Mouse (Mus musculus) forebrain, embryonic 10.5 days (tissue): ENCODE results near the gene Nipal3. TPM values are rescaled to one million over a fixed set of nuclear protein-coding genes. Genes with fewer than 3 reads are reported as not detected.

Experiments
- DNase-seq: peaks from one replicate; pipeline ENCODE4 v3.0.0-alpha.2; 2017; ENCODE audit warnings: low spot score; ENCODE audit errors: extremely low spot score
- H3K27ac ChIP-seq: fragments of 300-500 bp; sonication (generic); 2 replicates; pipeline ENCODE4 v1.5.1; 2016; ENCODE audit warnings: mild to moderate bottlenecking
- H3K27me3 ChIP-seq: fragments of 300-500 bp; sonication (generic); 2 replicates; pipeline ENCODE4 v1.6.1; 2016; ENCODE audit warnings: mild to moderate bottlenecking; ENCODE audit not compliant: poor library complexity, severe bottlenecking
- H3K36me3 ChIP-seq: fragments of 300-500 bp; sonication (generic); replicated peaks from 2 replicates; pipeline ENCODE4 v1.6.1; 2016; ENCODE audit warnings: mild to moderate bottlenecking, moderate library complexity
- H3K4me1 ChIP-seq: fragments of 300-500 bp; sonication (generic); 2 replicates; pipeline ENCODE4 v1.6.1; 2016
- H3K4me3 ChIP-seq: fragments of 300-500 bp; sonication (generic); 2 replicates; pipeline ENCODE4 v1.5.1; 2016; ENCODE audit warnings: mild to moderate bottlenecking, moderate library complexity
- H3K9me3 ChIP-seq: fragments of 300-500 bp; sonication (generic); 2 replicates; pipeline ENCODE4 v1.6.1; 2016; ENCODE audit warnings: mild to moderate bottlenecking, moderate library complexity
- WGBS: fragments of 180-500 bp; shearing (Covaris S2); methylation state at CpG from one replicate; pipeline ENCODE4 v1.1.7; 2016; 5-methylcytosine and 5-hydroxymethylcytosine counted together
- polyA plus RNA-seq: library from polyadenylated mRNA; unstranded; fragments of >200 nt; fragmentation: Nextera tagmentation; extraction: Ambion mirVana; gene quantifications from 2 replicates; pipeline ENCODE4 v1.2.1, GENCODE M21; 2016

The Nipal3 gene
- polyA plus RNA-seq, 1 experiment from 2014 or later, result 2.9 TPM

DNA sequence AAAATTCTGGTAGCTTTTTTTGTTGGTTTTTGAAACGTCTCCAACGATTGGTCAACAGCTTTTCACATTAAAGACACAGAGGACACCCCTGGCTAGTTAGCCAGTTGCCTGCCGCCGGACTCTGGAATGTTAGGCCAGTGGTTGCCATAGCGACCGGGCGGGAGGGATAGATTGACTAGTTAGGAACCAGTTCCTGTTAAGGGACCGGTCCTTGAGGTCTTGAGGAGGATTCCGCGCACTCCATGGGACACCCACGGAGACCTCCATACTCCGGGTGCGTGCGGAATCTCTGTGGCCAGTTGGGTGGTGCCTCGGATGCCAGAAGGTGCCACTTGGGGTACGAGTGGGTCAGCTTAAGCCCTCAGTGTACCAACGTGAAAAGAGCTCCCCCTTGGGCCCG, 972 bp upstream of the Nipal3 start:
- 10% methylated on average over 18 of the region's 18 CpGs for WGBS

DNA sequence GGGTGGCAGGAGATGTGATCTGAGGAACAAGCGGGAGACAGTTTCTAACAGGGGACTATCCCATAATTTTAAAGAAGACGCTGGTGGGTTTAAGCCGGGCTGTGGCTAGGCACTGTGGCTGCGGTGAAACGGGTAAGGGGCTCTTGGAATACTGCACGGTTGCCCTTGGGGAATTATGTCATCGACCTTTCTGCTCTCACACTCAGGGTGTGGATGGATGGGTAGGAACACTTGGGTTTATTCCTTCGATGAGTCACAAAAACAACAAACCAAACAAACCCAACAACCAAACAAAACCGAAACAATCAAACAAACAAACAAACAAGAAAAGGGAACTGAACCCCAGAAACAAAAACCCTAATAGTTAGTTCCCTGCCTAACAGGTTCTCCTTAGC, 556 bp upstream of the Nipal3 start:
- no peak overlapping the region; the same call in 1 of the 2 replicates for H3K27ac ChIP-seq
- 14% methylated on average over 9 of the region's 9 CpGs for WGBS
- peaks cover 5% of the 10 kb centered on the region; the same call in 1 of the 2 replicates for H3K27me3 ChIP-seq

More for the DNA sequence above, 972 bp upstream of the Nipal3 start:
- H3K4me1 ChIP-seq, result peaks cover 28% of the 10 kb centered on the region
- peaks cover 5% of the 10 kb centered on the region; the same call in 1 of the 2 replicates for H3K27me3 ChIP-seq
- no peaks in the 10 kb centered on the region for H3K36me3 ChIP-seq
- peaks cover 5% of the 10 kb centered on the region for H3K9me3 ChIP-seq
- H3K27ac ChIP-seq, result no peak overlapping the region
- peak overlapping the region; percentile 79 for H3K4me3 ChIP-seq
- DNase-seq, result peak; percentile 83

DNA sequence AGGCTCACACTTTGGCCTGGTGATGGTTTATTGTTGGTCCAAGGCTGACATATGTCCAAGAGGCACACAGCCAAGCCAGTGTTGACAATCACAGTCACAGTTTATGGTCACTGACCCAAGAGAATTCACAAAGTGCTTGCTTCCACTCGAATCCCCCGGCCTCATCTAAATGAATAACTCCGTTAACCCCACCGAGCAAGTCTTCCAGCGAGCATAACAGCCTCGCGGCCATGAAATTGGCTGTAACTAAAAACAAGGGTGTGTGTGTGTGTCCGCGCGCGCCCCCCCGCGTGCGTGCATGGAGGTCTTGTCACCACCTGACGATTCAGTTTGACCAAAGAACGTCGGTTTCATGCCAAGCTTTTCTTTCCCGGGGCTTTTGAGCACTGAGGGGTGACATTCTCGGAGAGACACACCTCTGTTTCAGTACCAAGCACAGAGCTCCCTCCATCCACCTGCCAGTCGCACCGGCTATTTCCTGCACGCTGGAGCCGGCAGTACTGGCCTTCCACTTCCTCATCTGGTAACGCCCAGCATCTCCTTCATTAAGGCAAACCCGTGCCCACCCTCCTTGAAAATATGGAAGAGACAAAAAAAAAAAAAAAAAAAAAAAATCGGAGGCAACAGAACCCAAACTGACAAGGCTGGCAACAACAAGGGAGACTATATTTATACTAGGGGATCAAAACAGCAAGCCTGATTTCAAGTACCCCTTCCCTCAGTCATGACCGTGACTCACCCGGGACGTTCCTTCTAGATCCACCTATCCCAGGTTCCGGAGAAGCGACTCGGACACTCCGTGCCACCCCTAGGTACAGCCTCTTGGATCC, 932 bp downstream of the Nipal3 start:
- WGBS, result 2% methylated on average over 33 of the region's 33 CpGs

More for the DNA sequence above, 556 bp upstream of the Nipal3 start:
- Histone ChIP-seq H3K36me3 (no peaks in the 10 kb centered on the region), H3K9me3 (peaks cover under 1% of the 10 kb centered on the region; the same call in 1 of the 2 replicates), H3K4me1 (peaks cover 29% of the 10 kb centered on the region), H3K4me3 (peak overlapping the region; percentile 79)
- DNase-seq, result no peak

DNA sequence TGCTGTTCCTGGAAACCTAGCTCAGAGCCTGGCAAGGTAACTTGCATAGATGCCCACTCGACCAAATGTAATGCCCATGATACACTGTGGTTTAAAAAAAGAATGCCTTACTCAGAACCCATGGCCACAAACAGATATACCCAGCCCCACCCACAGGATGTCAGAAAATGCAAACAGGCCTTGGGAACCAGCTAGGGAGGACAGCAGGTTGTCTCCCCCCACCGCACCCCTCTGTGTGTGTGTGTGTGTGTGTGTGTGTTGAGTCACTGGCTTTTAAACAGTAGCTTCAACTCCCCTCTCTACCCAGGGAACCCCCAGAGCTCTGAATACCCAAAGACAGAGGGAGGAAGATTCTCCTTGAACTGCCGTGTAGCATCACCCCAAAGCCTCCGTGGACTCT, 1.6 kb downstream of the Nipal3 start:
- Histone ChIP-seq H3K4me3 (peak overlapping the region; percentile 79; the same call in 1 of the 2 replicates), H3K36me3 (no peaks in the 10 kb centered on the region; the same call in 1 of the 2 replicates), H3K4me1 (peaks cover 29% of the 10 kb centered on the region), H3K9me3 (no peaks in the 10 kb centered on the region), H3K27ac (no peak overlapping the region), H3K27me3 (peaks cover 5% of the 10 kb centered on the region; the same call in 1 of the 2 replicates)
- 54% methylated on average over 4 of the region's 4 CpGs for WGBS
- DNase-seq, result no peak

More for the DNA sequence above, 932 bp downstream of the Nipal3 start:
- no peak overlapping the region for H3K27ac ChIP-seq
- peaks cover 29% of the 10 kb centered on the region for H3K4me1 ChIP-seq
- peak; percentile 33 for DNase-seq
- H3K27me3 ChIP-seq, result peaks cover 5% of the 10 kb centered on the region; the same call in 1 of the 2 replicates
- peak overlapping the region; percentile 79 for H3K4me3 ChIP-seq
- no peaks in the 10 kb centered on the region; the same call in 1 of the 2 replicates for H3K36me3 ChIP-seq
- H3K9me3 ChIP-seq, result no peaks in the 10 kb centered on the region

DNA sequence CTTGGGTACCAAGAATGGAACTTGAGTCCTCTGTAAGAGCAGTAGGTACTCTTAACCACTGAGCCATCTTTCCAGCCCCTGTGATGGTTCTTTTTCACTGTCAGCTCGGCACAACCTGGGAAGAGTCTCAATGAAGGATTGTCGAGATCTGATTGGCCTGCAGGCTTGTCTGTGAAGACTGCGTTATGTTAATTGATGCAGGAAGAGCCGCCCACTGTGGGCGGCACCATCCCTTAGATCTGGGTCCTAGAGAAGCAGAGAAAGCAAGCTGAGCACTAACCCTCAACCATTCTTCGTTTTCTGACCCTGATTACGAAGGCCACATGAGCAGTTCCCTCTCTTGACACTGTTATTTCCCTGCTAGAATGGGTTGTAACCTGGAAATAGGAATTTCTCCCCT, 5.6 kb downstream of the Nipal3 start:
- no peak overlapping the region for H3K27ac ChIP-seq
- no peaks in the 10 kb centered on the region for H3K27me3 ChIP-seq
- no peaks in the 10 kb centered on the region; the same call in 1 of the 2 replicates for H3K36me3 ChIP-seq
- no peaks in the 10 kb centered on the region for H3K9me3 ChIP-seq
- DNase-seq, result no peak
- H3K4me1 ChIP-seq, result peaks cover 13% of the 10 kb centered on the region
- 89% methylated on average over 7 of the region's 7 CpGs for WGBS
- no peak overlapping the region for H3K4me3 ChIP-seq

GRCm38 (mm10) chr4:135486352-135486751, 8.5 kb downstream of the Nipal3 start:
- no peak overlapping the region for H3K27ac ChIP-seq
- H3K36me3 ChIP-seq, result no peaks in the 10 kb centered on the region; the same call in 1 of the 2 replicates
- H3K4me1 ChIP-seq, result peaks cover 3% of the 10 kb centered on the region; the same call in 1 of the 2 replicates
- no peak for DNase-seq
- H3K9me3 ChIP-seq, result no peaks in the 10 kb centered on the region
- 91% methylated on average over 11 of the region's 11 CpGs for WGBS
- no peaks in the 10 kb centered on the region for H3K27me3 ChIP-seq
- H3K4me3 ChIP-seq, result no peak overlapping the region

- H3K4me3 ChIP-seq, result no peak overlapping the region
- H3K36me3 ChIP-seq, result no peaks in the 10 kb centered on the region; the same call in 1 of the 2 replicates
- H3K27me3 ChIP-seq, result no peaks in the 10 kb centered on the region
- no peak for DNase-seq
- no peaks in the 10 kb centered on the region for H3K9me3 ChIP-seq
- 88% methylated on average over 10 of the region's 10 CpGs for WGBS
- H3K27ac ChIP-seq, result no peak overlapping the region
- H3K4me1 ChIP-seq, result no peaks in the 10 kb centered on the region; the same call in 1 of the 2 replicates
Measured at GRCm38 (mm10) chr4:135485086-135485485, 9.8 kb downstream of the Nipal3 start.

GRCm38 (mm10) chr4:135480370-135480769, 14.5 kb downstream of the Nipal3 start:
- WGBS, result 84% methylated on average over 9 of the region's 9 CpGs
- Histone ChIP-seq H3K36me3 (no peaks in the 10 kb centered on the region), H3K9me3 (no peaks in the 10 kb centered on the region), H3K4me3 (no peak overlapping the region), H3K27ac (no peak overlapping the region), H3K4me1 (no peaks in the 10 kb centered on the region; the same call in 1 of the 2 replicates), H3K27me3 (no peaks in the 10 kb centered on the region)
- DNase-seq, result no peak

DNA sequence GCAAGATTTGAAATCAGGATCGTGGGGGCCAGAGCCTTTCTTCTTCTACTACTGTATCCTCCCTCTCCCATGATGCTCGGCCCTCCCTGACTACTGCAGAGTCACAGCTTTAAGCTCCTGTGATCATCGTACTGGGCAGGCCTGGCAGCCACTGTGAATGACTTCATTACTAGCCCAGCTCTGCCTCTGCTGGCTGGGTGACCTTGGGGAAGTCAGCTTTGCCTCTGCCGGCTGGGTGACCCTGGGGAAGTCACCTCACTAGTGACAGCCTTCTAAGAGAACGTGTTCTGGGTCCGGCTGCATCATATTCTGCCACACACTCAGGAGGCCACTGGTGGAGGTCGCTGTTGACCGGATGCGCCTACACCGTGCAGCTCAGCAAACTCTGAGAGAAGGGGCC, 17.0 kb downstream of the Nipal3 start:
- Histone ChIP-seq H3K36me3 (no peaks in the 10 kb centered on the region), H3K4me3 (no peak overlapping the region), H3K9me3 (no peaks in the 10 kb centered on the region), H3K4me1 (no peaks in the 10 kb centered on the region; the same call in 1 of the 2 replicates), H3K27ac (no peak overlapping the region), H3K27me3 (no peaks in the 10 kb centered on the region)
- no peak for DNase-seq
- WGBS, result 87% methylated on average over 10 of the region's 10 CpGs

DNA sequence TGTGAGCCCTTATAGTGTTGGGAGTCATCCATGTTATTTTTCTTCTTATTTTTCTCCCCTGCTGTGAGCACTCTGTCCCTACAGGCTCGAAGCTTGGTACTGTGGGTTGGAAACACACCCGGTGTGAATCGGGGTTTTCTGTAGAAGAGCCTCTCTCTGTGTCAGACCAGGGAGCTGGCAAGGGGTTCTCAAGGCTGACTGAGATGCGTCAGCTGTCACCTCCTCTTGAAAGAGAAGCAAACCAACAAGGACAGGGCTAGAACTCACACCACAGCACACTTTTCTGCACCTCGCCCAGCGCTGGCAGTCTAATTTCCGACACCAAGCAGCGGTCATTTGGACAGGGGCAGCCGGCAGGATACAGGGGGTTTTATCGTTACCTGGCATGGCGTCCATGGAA, 31.4 kb downstream of the Nipal3 start:
- no peak overlapping the region for H3K4me3 ChIP-seq
- no peak for DNase-seq
- no peaks in the 10 kb centered on the region for H3K36me3 ChIP-seq
- no peaks in the 10 kb centered on the region for H3K9me3 ChIP-seq
- H3K27me3 ChIP-seq, result no peaks in the 10 kb centered on the region
- WGBS, result 91% methylated on average over 11 of the region's 11 CpGs
- no peak overlapping the region for H3K27ac ChIP-seq
- no peaks in the 10 kb centered on the region for H3K4me1 ChIP-seq

GRCm38 (mm10) chr4:135453572-135453971, 41.3 kb downstream of the Nipal3 start:
- Histone ChIP-seq H3K36me3 (no peaks in the 10 kb centered on the region), H3K27me3 (no peaks in the 10 kb centered on the region), H3K27ac (no peak overlapping the region), H3K9me3 (no peaks in the 10 kb centered on the region), H3K4me3 (no peak overlapping the region), H3K4me1 (peaks cover 26% of the 10 kb centered on the region)
- DNase-seq, result no peak
- WGBS, result 84% methylated on average over 12 of the region's 12 CpGs

DNA sequence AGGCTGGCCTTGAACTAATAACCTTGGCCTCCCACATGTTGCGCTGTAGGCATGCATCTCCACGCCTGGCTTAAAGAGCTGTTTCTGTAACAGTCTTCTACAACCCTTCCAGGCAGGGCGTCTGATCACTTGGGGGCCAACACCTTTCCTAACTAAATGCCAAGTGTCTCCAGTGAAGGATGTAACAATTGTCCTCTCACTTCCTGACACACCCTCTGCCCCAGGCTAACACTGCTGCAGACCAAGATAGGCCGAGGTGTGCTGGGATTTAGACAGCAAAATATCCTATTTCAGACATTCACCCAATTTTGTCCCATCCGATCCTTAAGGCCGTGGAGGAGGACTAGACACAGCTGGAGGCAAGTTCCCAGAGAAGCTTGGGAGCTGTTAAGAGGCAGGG, 41.7 kb downstream of the Nipal3 start:
- peaks cover 26% of the 10 kb centered on the region for H3K4me1 ChIP-seq
- H3K27ac ChIP-seq, result no peak overlapping the region
- H3K4me3 ChIP-seq, result no peak overlapping the region
- H3K27me3 ChIP-seq, result no peaks in the 10 kb centered on the region
- WGBS, result 81% methylated on average over 6 of the region's 6 CpGs
- H3K36me3 ChIP-seq, result no peaks in the 10 kb centered on the region
- DNase-seq, result no peak
- H3K9me3 ChIP-seq, result no peaks in the 10 kb centered on the region

DNA sequence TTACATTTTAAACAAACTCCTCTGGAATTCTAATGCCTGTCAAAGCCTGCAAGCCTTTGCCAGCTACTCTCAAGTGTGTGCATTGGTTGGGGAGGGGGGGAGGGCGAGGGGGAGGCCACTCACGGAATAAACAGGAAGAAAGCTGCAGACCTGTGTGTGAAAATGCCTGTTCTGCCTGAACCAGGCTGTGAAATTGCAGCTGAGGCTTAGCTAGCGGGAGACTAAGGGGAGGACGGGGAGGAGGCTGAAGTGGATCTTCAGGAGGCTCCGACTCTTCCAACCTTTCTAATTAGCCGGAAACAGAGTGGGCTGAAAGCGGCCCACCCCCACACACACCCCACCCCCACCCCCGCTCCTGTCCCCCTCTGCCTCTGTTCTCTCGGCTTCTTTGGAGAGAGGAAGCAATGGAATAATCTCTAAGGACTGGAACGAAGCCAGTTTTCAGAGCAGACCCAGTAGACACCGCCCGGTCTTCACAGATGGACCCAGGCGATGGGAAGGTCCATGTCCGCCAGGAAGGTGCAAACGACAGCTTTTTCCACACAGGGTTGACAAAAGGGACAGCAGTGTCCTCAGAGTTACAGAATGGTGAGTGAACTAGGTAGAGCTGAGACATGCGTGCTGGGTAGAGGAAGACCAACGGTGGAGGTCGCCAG, 43.4 kb downstream of the Nipal3 start:
- Histone ChIP-seq H3K4me3 (no peak overlapping the region), H3K4me1 (peaks cover 26% of the 10 kb centered on the region), H3K9me3 (no peaks in the 10 kb centered on the region), H3K27ac (peak overlapping the region; percentile 27; the same call in 1 of the 2 replicates), H3K36me3 (no peaks in the 10 kb centered on the region), H3K27me3 (no peaks in the 10 kb centered on the region)
- DNase-seq, result no peak
- WGBS, result 65% methylated on average over 18 of the region's 18 CpGs
